12 mouse cellular contexts compared by ENCODE assay signal in genomic region chr3:88541622-88542401, GRCm38 (mm10). TPM values are rescaled to one million over a fixed set of nuclear protein-coding genes. Genes with fewer than 3 reads are reported as not detected.
DNase-seq lines count a peak whose midpoint lies in the region; ATAC-seq and TF ChIP-seq lines count a peak whose summit lies in the region.
"Had no signal": no experiment of that assay in that cellular context is flagged by ENCODE, and none has a peak within 500 bp of the region (broad histone marks: within the 10 kb centered on the region; RNA-seq: fewer than 3 reads in every experiment).

No protein-coding gene starts in this region.

- no peak for DNase-seq in kidney, adult 9 months
- DNase-seq in cerebellum, postnatal 25 days = peak; percentile 70 to 73
- no peak for DNase-seq in gastrocnemius, adult 2 months
- DNase-seq in heart, postnatal 14 days = no peak
- no peak for DNase-seq in heart, postnatal 25 days (ENCODE audit: low spot score)
- DNase-seq: kidney, postnatal 4 days; liver, embryonic 13.5 days; thymus, adult 18-20 months had no signal

- no peak for TF ChIP-seq CTCF in gastrocnemius, adult 2 months (IDR thresholded peaks at IDR 0.05)

- no peak overlapping the region for H3K9ac ChIP-seq in kidney, embryonic 16.5 days (replicated peaks; ENCODE audit: low read length)
- H3K9ac ChIP-seq in hindbrain, embryonic 12.5 days = no peak overlapping the region
- H3K9ac ChIP-seq in midbrain, embryonic 15.5 days = no peak overlapping the region
- H3K9ac ChIP-seq: heart, embryonic 15.5 days; liver, embryonic 13.5 days had no signal

- no peak overlapping the region for H3K27ac ChIP-seq in kidney, embryonic 16.5 days (ENCODE audit: low read length)
- peak overlapping the region; percentile 45; the same call in 1 of the 2 replicates for H3K27ac ChIP-seq in hindbrain, embryonic 12.5 days
- H3K27ac ChIP-seq in midbrain, embryonic 15.5 days = peak overlapping the region; percentile 6; the same call in 1 of the 2 replicates
- H3K27ac ChIP-seq in gastrocnemius, adult 2 months = no peak overlapping the region
- H3K27ac ChIP-seq: heart, embryonic 15.5 days; liver, embryonic 13.5 days had no signal

- H3K36me3 ChIP-seq in kidney, embryonic 16.5 days (ENCODE audit: insufficient read depth, low read length) = peaks cover 26% of the 10 kb centered on the region
- H3K36me3 ChIP-seq in hindbrain, embryonic 12.5 days = peaks cover 33% of the 10 kb centered on the region
- H3K36me3 ChIP-seq in midbrain, embryonic 15.5 days (replicated peaks) = peaks cover 27% of the 10 kb centered on the region
- H3K36me3 ChIP-seq: liver, embryonic 13.5 days had no signal

- H3K4me3 ChIP-seq in kidney, embryonic 16.5 days (ENCODE audit: low read length) = no peak overlapping the region
- H3K4me3 ChIP-seq in hindbrain, embryonic 12.5 days = no peak overlapping the region
- no peak overlapping the region for H3K4me3 ChIP-seq in midbrain, embryonic 15.5 days
- no peak overlapping the region for H3K4me3 ChIP-seq in gastrocnemius, adult 2 months
- H3K4me3 ChIP-seq: heart, embryonic 15.5 days; liver, embryonic 13.5 days had no signal

- peaks cover 33% of the 10 kb centered on the region for H3K4me1 ChIP-seq in kidney, embryonic 16.5 days (ENCODE audit: insufficient read depth, low read length)
- H3K4me1 ChIP-seq in hindbrain, embryonic 12.5 days = peaks cover 45% of the 10 kb centered on the region
- H3K4me1 ChIP-seq in midbrain, embryonic 15.5 days = peaks cover 54% of the 10 kb centered on the region

- 0 out of 2 replicates have a peak, but pooled peaks have one; percentile 2 for ATAC-seq in kidney, embryonic 16.5 days (ENCODE audit: low FRiP score, low TSS enrichment)
- peak; percentile 21 for ATAC-seq in hindbrain, embryonic 12.5 days (ENCODE audit: low FRiP score)
- peak; percentile 21; the same call in 1 of the 2 replicates for ATAC-seq in midbrain, embryonic 15.5 days (replicated peaks)

- intact Hi-C loops in gastrocnemius, adult 2 months (cut with DNase I) = no loop called here
- intact Hi-C loops in heart, postnatal 14 days (cut with DNase I) = no loop called here
- intact Hi-C loops in heart, postnatal 25 days (cut with DNase I) = no loop called here

- H3K27me3 ChIP-seq in kidney, embryonic 16.5 days (ENCODE audit: insufficient read depth, low read length) = no peaks in the 10 kb centered on the region
- H3K27me3 ChIP-seq in hindbrain, embryonic 12.5 days = no peaks in the 10 kb centered on the region
- no peaks in the 10 kb centered on the region for H3K27me3 ChIP-seq in midbrain, embryonic 15.5 days (replicated peaks)
- H3K27me3 ChIP-seq: heart, embryonic 15.5 days; liver, embryonic 13.5 days had no signal

- 70% methylated on average over 6 of the region's 7 CpGs for WGBS in kidney, embryonic 16.5 days
- 71% methylated on average over 6 of the region's 7 CpGs for WGBS in hindbrain, embryonic 12.5 days
- WGBS in midbrain, embryonic 15.5 days = 60% methylated on average over 6 of the region's 7 CpGs

- H3K9me3 ChIP-seq in kidney, embryonic 16.5 days (ENCODE audit: low read length) = no peaks in the 10 kb centered on the region
- no peaks in the 10 kb centered on the region for H3K9me3 ChIP-seq in hindbrain, embryonic 12.5 days (replicated peaks)
- H3K9me3 ChIP-seq in midbrain, embryonic 15.5 days = no peaks in the 10 kb centered on the region
- H3K9me3 ChIP-seq: heart, embryonic 15.5 days; liver, embryonic 13.5 days had no signal

- H3K4me2 ChIP-seq in kidney, embryonic 16.5 days (replicated peaks; ENCODE audit: low read depth, low read length) = no peak overlapping the region
- H3K4me2 ChIP-seq in hindbrain, embryonic 12.5 days (replicated peaks) = no peak overlapping the region
- no peak overlapping the region for H3K4me2 ChIP-seq in midbrain, embryonic 15.5 days
- H3K4me2 ChIP-seq: heart, embryonic 15.5 days; liver, embryonic 13.5 days had no signal

RNA-seq across cellular contexts. Expression of gene Rab25, which starts 6.3 kb away (rescaled TPM):
- polyA plus RNA-seq in kidney, embryonic 16.5 days (2015; fragmentation: Nextera tagmentation; extraction: Ambion mirVana) = 17.3 and 23.9 TPM in 2 replicates
- polyA plus RNA-seq in hindbrain, embryonic 12.5 days (2016; fragmentation: Nextera tagmentation; extraction: Ambion mirVana) = 1.5 and 2.4 TPM in 2 replicates
- polyA plus RNA-seq in midbrain, embryonic 15.5 days (2015; fragmentation: Nextera tagmentation; extraction: Ambion mirVana) = 0.41 and 1.3 TPM in 2 replicates
- not detected for total RNA-seq in gastrocnemius, adult 2 months (2021)
- under 1 TPM in 1 of 2 experiments, not detected in 1; 0.33 TPM for total RNA-seq in heart, postnatal 14 days (2021)
- total RNA-seq in heart, postnatal 25 days (2021) = not detected

RNA-seq across cellular contexts. Expression of gene Mex3a, which starts 9.6 kb away (rescaled TPM):
- 18.6 and 20.7 TPM in 2 replicates for polyA plus RNA-seq in kidney, embryonic 16.5 days (2015; fragmentation: Nextera tagmentation; extraction: Ambion mirVana)
- 44.2 and 44.5 TPM in 2 replicates for polyA plus RNA-seq in hindbrain, embryonic 12.5 days (2016; fragmentation: Nextera tagmentation; extraction: Ambion mirVana)
- 37.0 and 37.7 TPM in 2 replicates for polyA plus RNA-seq in midbrain, embryonic 15.5 days (2015; fragmentation: Nextera tagmentation; extraction: Ambion mirVana)
- under 1 TPM; 0.15 to 0.20 TPM for total RNA-seq in gastrocnemius, adult 2 months (2021)
- 1 to 10 TPM in 1 of 2 experiments, under 1 TPM in 1; 0.81 to 2.0 TPM for total RNA-seq in heart, postnatal 14 days (2021)
- under 1 TPM; 0.39 to 0.61 TPM for total RNA-seq in heart, postnatal 25 days (2021)

RNA-seq across cellular contexts. Expression of gene Lamtor2, which starts 11.1 kb away (rescaled TPM):
- 189 and 207 TPM in 2 replicates for polyA plus RNA-seq in kidney, embryonic 16.5 days (2015; fragmentation: Nextera tagmentation; extraction: Ambion mirVana)
- polyA plus RNA-seq in hindbrain, embryonic 12.5 days (2016; fragmentation: Nextera tagmentation; extraction: Ambion mirVana) = 124 and 140 TPM in 2 replicates
- polyA plus RNA-seq in midbrain, embryonic 15.5 days (2015; fragmentation: Nextera tagmentation; extraction: Ambion mirVana) = 206 and 232 TPM in 2 replicates
- 100 to 1,000 TPM in 1 of 2 experiments, 10 to 100 TPM in 1; 70.9 to 104 TPM for total RNA-seq in gastrocnemius, adult 2 months (2021)
- total RNA-seq in heart, postnatal 14 days (2021) = 10 to 100 TPM; 77.7 TPM
- total RNA-seq in heart, postnatal 25 days (2021) = 10 to 100 TPM; 84.2 to 92.5 TPM

RNA-seq across cellular contexts. Expression of gene Ubqln4, which starts 11.7 kb away (rescaled TPM):
- 52.7 and 57.8 TPM in 2 replicates for polyA plus RNA-seq in kidney, embryonic 16.5 days (2015; fragmentation: Nextera tagmentation; extraction: Ambion mirVana)
- polyA plus RNA-seq in hindbrain, embryonic 12.5 days (2016; fragmentation: Nextera tagmentation; extraction: Ambion mirVana) = 59.4 and 60.7 TPM in 2 replicates
- 45.9 and 48.0 TPM in 2 replicates for polyA plus RNA-seq in midbrain, embryonic 15.5 days (2015; fragmentation: Nextera tagmentation; extraction: Ambion mirVana)
- total RNA-seq in gastrocnemius, adult 2 months (2021) = 10 to 100 TPM; 78.2 to 90.2 TPM
- 10 to 100 TPM; 55.4 to 60.0 TPM for total RNA-seq in heart, postnatal 14 days (2021)
- total RNA-seq in heart, postnatal 25 days (2021) = 10 to 100 TPM; 67.4 to 71.2 TPM

RNA-seq across cellular contexts. Expression of gene Lmna, which starts 32.1 kb away (rescaled TPM):
- polyA plus RNA-seq in kidney, embryonic 16.5 days (2015; fragmentation: Nextera tagmentation; extraction: Ambion mirVana) = 89.9 and 100 TPM in 2 replicates
- 48.9 and 61.6 TPM in 2 replicates for polyA plus RNA-seq in hindbrain, embryonic 12.5 days (2016; fragmentation: Nextera tagmentation; extraction: Ambion mirVana)
- 51.1 and 51.6 TPM in 2 replicates for polyA plus RNA-seq in midbrain, embryonic 15.5 days (2015; fragmentation: Nextera tagmentation; extraction: Ambion mirVana)
- 10 to 100 TPM; 67.5 to 82.5 TPM for total RNA-seq in gastrocnemius, adult 2 months (2021)
- 100 to 1,000 TPM; 128 TPM for total RNA-seq in heart, postnatal 14 days (2021)
- 100 to 1,000 TPM; 121 to 132 TPM for total RNA-seq in heart, postnatal 25 days (2021)

Comparison
In these comparisons a context has a peak if more than half of its experiments do, and no peak if none do; other contexts are left out.
1. H3K27ac ChIP-seq: peak in hindbrain, embryonic 12.5 days (single experiment) and midbrain, embryonic 15.5 days (single experiment); none in kidney, embryonic 16.5 days (single experiment) and gastrocnemius, adult 2 months (single experiment).
2. DNase-seq: peak in cerebellum, postnatal 25 days (2 of 2); none in kidney, adult 9 months (single experiment), gastrocnemius, adult 2 months (single experiment), heart, postnatal 14 days (0 of 2) and heart, postnatal 25 days (single experiment).
3. Peak in every context shown above with its lines, with median percentiles within 50 percentile points of each other: ATAC-seq.